Mouse (Mus musculus) MN1 (cell line): ENCODE measurements around the gene Fam92b.

Source experiments
- DNase-seq: peaks from one replicate; pipeline ENCODE4 v3.0.0-alpha.2; 2016; ENCODE audit warnings: low spot score

Fam92b gene

GRCm38 (mm10) chr8:120177318-120178123 lies at the start of gene Fam92b:
TSS of gene Fam92b (minus strand) at chr8:120177466.
- DNase-seq: peak; percentile 99

GRCm38 (mm10) chr8:120225421-120226151 lies 48.3 kb upstream of the Fam92b start:
- DNase-seq: peak; percentile 65

- peak; percentile 52 for DNase-seq
These were observed 47.5 kb upstream of the Fam92b start for GRCm38 (mm10) chr8:120224521-120225420.

GRCm38 (mm10) chr8:120222548-120222947 lies 45.3 kb upstream of the Fam92b start:
- DNase-seq: no peak

GRCm38 (mm10) chr8:120216855-120217830 lies 39.9 kb upstream of the Fam92b start:
- DNase-seq: peak; percentile 93

- DNase-seq: peak; percentile 83
These were observed 38.3 kb upstream of the Fam92b start for GRCm38 (mm10) chr8:120215416-120216141.

GRCm38 (mm10) chr8:120213939-120214338 lies 36.7 kb upstream of the Fam92b start:
- no peak for DNase-seq

- no peak for DNase-seq
These were observed 36.0 kb upstream of the Fam92b start for GRCm38 (mm10) chr8:120213229-120213628.

- DNase-seq: no peak
These were observed 35.3 kb upstream of the Fam92b start for GRCm38 (mm10) chr8:120212596-120212995.

GRCm38 (mm10) chr8:120211345-120211744 lies 34.1 kb upstream of the Fam92b start:
- DNase-seq: peak; percentile 56

- DNase-seq: peak; percentile 31
These were observed 30.8 kb upstream of the Fam92b start for GRCm38 (mm10) chr8:120208113-120208512.

- DNase-seq: no peak
These were observed 30.1 kb upstream of the Fam92b start for GRCm38 (mm10) chr8:120207364-120207763.

GRCm38 (mm10) chr8:120205916-120206315 lies 28.6 kb upstream of the Fam92b start:
- no peak for DNase-seq

GRCm38 (mm10) chr8:120204736-120205360 lies 27.6 kb upstream of the Fam92b start:
- no peak for DNase-seq

GRCm38 (mm10) chr8:120202546-120202945 lies 25.3 kb upstream of the Fam92b start:
- no peak for DNase-seq

GRCm38 (mm10) chr8:120201351-120201750 lies 24.1 kb upstream of the Fam92b start:
- DNase-seq: no peak

GRCm38 (mm10) chr8:120192118-120192517 lies 14.9 kb upstream of the Fam92b start:
- no peak for DNase-seq

GRCm38 (mm10) chr8:120191633-120192032 lies 14.4 kb upstream of the Fam92b start:
- DNase-seq: peak; percentile 50

GRCm38 (mm10) chr8:120190810-120191413 lies 13.6 kb upstream of the Fam92b start:
- peak; percentile 95 for DNase-seq
